15 mouse cellular contexts compared by ENCODE assay signal in genomic region chr10:5815968-5816367, GRCm38 (mm10).
"Had no signal": no experiment of that assay in that cellular context is flagged by ENCODE, and none has a peak within 500 bp of the region (broad histone marks: within the 10 kb centered on the region; RNA-seq: fewer than 3 reads in every experiment).

No protein-coding gene starts in this region.

- ATAC-seq: midbrain, embryonic 13.5 days; midbrain, embryonic 15.5 days had no signal

- H3K4me1 ChIP-seq: midbrain, embryonic 10.5 days; midbrain, embryonic 15.5 days; neural tube, embryonic 12.5 days; stomach, embryonic 15.5 days had no signal

- H3K9ac ChIP-seq: lung, embryonic 14.5 days; midbrain, embryonic 13.5 days; midbrain, embryonic 15.5 days; neural tube, embryonic 12.5 days; stomach, embryonic 15.5 days had no signal

- H3K4me2 ChIP-seq: lung, embryonic 14.5 days; midbrain, embryonic 13.5 days; midbrain, embryonic 15.5 days; neural tube, embryonic 12.5 days; stomach, embryonic 15.5 days had no signal

- H3K27me3 ChIP-seq: megakaryocyte, embryonic 14.5 days; midbrain, embryonic 13.5 days; midbrain, embryonic 15.5 days; neural tube, embryonic 12.5 days; stomach, embryonic 15.5 days had no signal

- DNase-seq: lung, adult 18-20 months; lung, embryonic 14.5 days; lung, postnatal 10 days; lung, postnatal 4 days; right cerebral cortex, postnatal 14 days; thymus, adult 2 months; thymus, postnatal 25 days; thymus, postnatal 4 days had no signal

- H3K4me3 ChIP-seq: megakaryocyte, embryonic 14.5 days; midbrain, embryonic 10.5 days; midbrain, embryonic 13.5 days; midbrain, embryonic 15.5 days; neural tube, embryonic 12.5 days; stomach, embryonic 15.5 days had no signal

- H3K9me3 ChIP-seq: megakaryocyte, embryonic 14.5 days; midbrain, embryonic 10.5 days; midbrain, embryonic 13.5 days; midbrain, embryonic 15.5 days; neural tube, embryonic 12.5 days; stomach, embryonic 15.5 days had no signal

- H3K27ac ChIP-seq: midbrain, embryonic 10.5 days; midbrain, embryonic 13.5 days; midbrain, embryonic 15.5 days; neural tube, embryonic 12.5 days; stomach, embryonic 15.5 days; stomach, postnatal 0 days had no signal
